Mouse (Mus musculus): Measurements from ENCODE around the gene Rhbdl2.

GRCm38 (mm10) chr4:123859379-123859778 lies 71.7 kb downstream of the Rhbdl2 start, which contains the start of gene 4933427I04Rik:
- TF ChIP-seq CTCF (IDR thresholded peaks at IDR 0.05; ENCODE audit: insufficient read depth, low read length) = no peak
- no peak for TF ChIP-seq POLR2A (IDR thresholded peaks at IDR 0.05; ENCODE audit: borderline replicate concordance, extremely low read depth, low read depth, low read length)
